Mouse (Mus musculus) ES-Bruce4 (cell line): ENCODE measurements around the gene Rptor. TPM values are rescaled to one million over a fixed set of nuclear protein-coding genes. Genes with fewer than 3 reads are reported as not detected.

Source experiments
- H3K27ac ChIP-seq: 2 replicates; pipeline ENCODE4 v1.5.1; 2012; ENCODE audit warnings: low read length, inconsistent platforms; ENCODE audit not compliant: insufficient read depth
- H3K27me3 ChIP-seq: 2 replicates; pipeline ENCODE4 v1.6.1; 2012; ENCODE audit warnings: mild to moderate bottlenecking, low read length, inconsistent platforms; ENCODE audit not compliant: control insufficient read depth, poor library complexity, insufficient read depth, severe bottlenecking
- H3K36me3 ChIP-seq: 2 replicates; pipeline ENCODE4 v1.6.1; 2012; ENCODE audit warnings: inconsistent platforms, mild to moderate bottlenecking, low read length, moderate library complexity; ENCODE audit not compliant: control insufficient read depth, poor library complexity, insufficient read depth, severe bottlenecking
- H3K4me1 ChIP-seq: one replicate; pipeline ENCODE4 v1.8.1; 2011; ENCODE audit warnings: low read length; ENCODE audit not compliant: control insufficient read depth, insufficient read depth
- H3K4me3 ChIP-seq: 2 replicates; pipeline ENCODE4 v1.5.1; 2011; ENCODE audit warnings: low read depth, mild to moderate bottlenecking, low read length
- H3K9ac ChIP-seq: 2 replicates; pipeline ENCODE4 v1.6.1; 2012; ENCODE audit warnings: low read depth, mild to moderate bottlenecking, inconsistent platforms; ENCODE audit not compliant: poor library complexity, severe bottlenecking
- H3K9me3 ChIP-seq: replicated peaks from 2 replicates; pipeline ENCODE4 v1.6.1; 2012; ENCODE audit warnings: mild to moderate bottlenecking, low read length, inconsistent platforms; ENCODE audit not compliant: control insufficient read depth, poor library complexity, insufficient read depth, severe bottlenecking
- CTCF ChIP-seq: IDR thresholded peaks from one replicate; pipeline ENCODE4 v1.8.1; 2011; ENCODE audit warnings: low read depth, low read length
- EP300 ChIP-seq: IDR thresholded peaks from 2 replicates; pipeline ENCODE4 v1.6.1; 2011; ENCODE audit warnings: low read depth, low read length; ENCODE audit not compliant: insufficient read depth
- POLR2A ChIP-seq: IDR thresholded peaks from one replicate; pipeline ENCODE4 v1.8.1; 2011; ENCODE audit warnings: low read length; ENCODE audit not compliant: insufficient read depth
- polyA plus RNA-seq: library from polyadenylated mRNA; stranded (reverse); fragments of >200 nt; gene quantifications from 2 replicates; pipeline ENCODE4 v1.2.4, GENCODE M21; 2011; ENCODE audit warnings: low read depth; ENCODE audit not compliant: missing spikeins, insufficient read depth, insufficient read length

Gene Rptor
- polyA plus RNA-seq, 1 experiment, result 41.5 TPM

DNA sequence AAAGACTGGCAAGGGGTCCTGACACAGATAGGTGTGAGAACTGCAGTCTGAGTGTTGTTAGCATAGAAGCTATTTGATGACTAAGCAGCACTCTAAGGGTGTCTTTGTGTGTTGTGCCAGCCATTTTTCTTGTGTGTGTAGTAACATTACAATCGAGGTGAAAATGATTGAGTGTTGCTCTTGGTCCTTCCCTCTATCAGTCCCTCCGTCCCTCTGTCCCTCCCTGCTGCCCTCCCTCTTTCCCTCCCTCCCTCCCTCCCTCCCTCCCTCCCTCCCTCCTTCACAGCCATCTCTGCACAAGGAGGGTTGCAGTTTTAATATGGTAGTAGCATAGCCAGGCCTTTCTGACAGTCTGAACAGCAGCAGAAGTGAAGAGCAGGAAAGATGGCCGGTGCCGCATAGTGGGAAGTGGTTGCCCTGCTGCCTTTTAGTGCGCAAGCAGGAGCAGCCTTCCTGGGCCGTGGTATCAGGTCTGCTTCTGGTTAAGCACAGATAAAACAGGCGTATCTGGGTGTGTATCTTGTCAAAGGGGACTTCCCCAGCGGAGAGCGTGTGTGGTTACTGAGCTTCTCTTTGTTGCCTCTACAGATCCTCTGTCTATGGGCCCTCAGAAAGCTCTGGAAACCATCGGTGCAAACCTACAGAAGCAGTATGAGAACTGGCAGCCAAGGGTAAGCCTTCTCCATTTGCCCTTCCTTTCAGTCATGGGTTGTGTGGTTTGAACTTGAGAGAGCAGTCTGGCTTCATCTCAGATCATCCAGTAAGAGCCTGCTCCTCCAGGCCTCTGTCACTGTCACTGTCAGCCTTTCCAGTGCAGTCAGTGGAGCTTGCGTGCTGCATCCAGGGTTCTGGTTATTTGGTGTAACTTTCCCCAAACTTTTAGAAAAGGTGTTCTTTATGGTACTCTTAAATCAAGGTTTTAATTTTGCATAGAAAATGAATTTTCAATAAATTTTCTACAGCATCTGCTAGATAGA lies 68.3 kb downstream of the Rptor start:
- H3K27ac ChIP-seq, result no peak overlapping the region
- TF ChIP-seq EP300 (no peak), CTCF (no peak), POLR2A (no peak)
- no peaks in the 10 kb centered on the region for H3K27me3 ChIP-seq
- no peaks in the 10 kb centered on the region for H3K36me3 ChIP-seq
- H3K9me3 ChIP-seq, result no peaks in the 10 kb centered on the region
- H3K4me3 ChIP-seq, result no peak overlapping the region
- H3K4me1 ChIP-seq, result peaks cover 2% of the 10 kb centered on the region
- no peak overlapping the region for H3K9ac ChIP-seq

DNA sequence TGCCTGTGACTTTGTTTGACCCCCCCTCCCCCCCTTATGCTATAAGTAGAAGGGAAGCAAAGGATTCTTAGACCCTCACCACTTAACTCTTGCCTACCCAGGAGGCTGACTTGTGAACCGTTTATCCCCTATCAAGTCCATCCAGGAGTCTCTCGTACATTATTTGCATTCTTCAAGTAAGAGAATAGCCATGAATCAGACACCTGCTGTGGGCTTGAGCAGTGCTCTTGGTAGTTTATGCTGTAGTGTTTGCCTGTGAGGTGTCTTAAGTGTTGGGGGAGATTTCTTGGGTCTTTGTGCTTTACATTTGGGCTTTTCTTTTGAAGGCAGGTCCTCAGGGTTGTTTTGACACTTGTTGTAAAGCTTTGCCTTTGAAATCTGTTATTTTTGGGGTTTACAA lies 69.3 kb downstream of the Rptor start:
- Histone ChIP-seq H3K36me3 (no peaks in the 10 kb centered on the region), H3K9me3 (no peaks in the 10 kb centered on the region), H3K4me3 (no peak overlapping the region), H3K27me3 (no peaks in the 10 kb centered on the region), H3K27ac (no peak overlapping the region), H3K4me1 (peaks cover 2% of the 10 kb centered on the region), H3K9ac (no peak overlapping the region)
- no peak for TF ChIP-seq CTCF
- no peak for TF ChIP-seq EP300
- no peak for TF ChIP-seq POLR2A

DNA sequence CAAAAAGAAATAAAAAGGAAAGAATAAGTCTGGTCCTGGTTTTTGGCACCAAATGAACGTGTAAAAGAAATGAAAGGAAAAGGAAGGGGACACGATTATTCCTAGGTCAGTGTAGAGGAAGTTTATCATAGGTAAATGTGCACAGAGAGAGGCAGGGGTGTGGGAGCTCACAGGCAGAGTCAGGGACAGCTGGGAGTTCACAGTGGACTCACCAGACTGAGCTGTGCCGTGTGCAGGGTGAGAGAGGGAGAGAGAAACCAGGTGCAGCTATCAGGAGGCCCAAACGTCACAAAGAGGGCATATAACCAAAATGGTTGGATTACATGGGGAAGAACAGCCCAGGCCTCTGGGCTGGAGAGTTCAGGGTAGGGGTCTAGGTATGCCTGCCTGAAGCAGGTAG lies 70.1 kb downstream of the Rptor start:
- peaks cover 2% of the 10 kb centered on the region for H3K4me1 ChIP-seq
- no peaks in the 10 kb centered on the region for H3K36me3 ChIP-seq
- H3K27me3 ChIP-seq, result no peaks in the 10 kb centered on the region
- no peak overlapping the region for H3K9ac ChIP-seq
- no peaks in the 10 kb centered on the region for H3K9me3 ChIP-seq
- TF ChIP-seq EP300 (no peak), CTCF (no peak), POLR2A (no peak)
- no peak overlapping the region for H3K4me3 ChIP-seq
- no peak overlapping the region for H3K27ac ChIP-seq

DNA sequence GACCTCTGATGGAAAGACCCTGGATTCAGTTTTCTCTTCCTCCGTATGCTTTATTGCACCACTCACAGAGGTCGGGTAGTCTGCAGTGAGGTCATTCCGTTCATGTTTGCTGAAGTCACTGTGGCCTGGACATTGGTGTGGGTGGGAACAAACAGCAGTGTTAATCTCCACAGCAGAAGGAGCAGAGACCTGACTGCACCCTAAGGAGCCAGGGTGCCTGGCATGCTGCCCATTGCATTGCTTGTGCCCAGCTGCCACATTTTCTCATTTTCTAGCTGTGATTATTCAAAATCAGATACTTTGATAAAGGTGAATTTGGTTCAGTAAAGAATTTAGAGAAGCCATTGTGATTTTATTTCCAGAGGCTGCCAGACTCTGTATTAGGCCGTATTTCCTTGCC lies 72.1 kb downstream of the Rptor start:
- no peak overlapping the region for H3K4me3 ChIP-seq
- no peaks in the 10 kb centered on the region for H3K36me3 ChIP-seq
- peaks cover 2% of the 10 kb centered on the region for H3K4me1 ChIP-seq
- TF ChIP-seq EP300 (no peak), POLR2A (no peak), CTCF (no peak)
- no peaks in the 10 kb centered on the region for H3K27me3 ChIP-seq
- H3K27ac ChIP-seq, result no peak overlapping the region
- no peaks in the 10 kb centered on the region for H3K9me3 ChIP-seq
- no peak overlapping the region for H3K9ac ChIP-seq

DNA sequence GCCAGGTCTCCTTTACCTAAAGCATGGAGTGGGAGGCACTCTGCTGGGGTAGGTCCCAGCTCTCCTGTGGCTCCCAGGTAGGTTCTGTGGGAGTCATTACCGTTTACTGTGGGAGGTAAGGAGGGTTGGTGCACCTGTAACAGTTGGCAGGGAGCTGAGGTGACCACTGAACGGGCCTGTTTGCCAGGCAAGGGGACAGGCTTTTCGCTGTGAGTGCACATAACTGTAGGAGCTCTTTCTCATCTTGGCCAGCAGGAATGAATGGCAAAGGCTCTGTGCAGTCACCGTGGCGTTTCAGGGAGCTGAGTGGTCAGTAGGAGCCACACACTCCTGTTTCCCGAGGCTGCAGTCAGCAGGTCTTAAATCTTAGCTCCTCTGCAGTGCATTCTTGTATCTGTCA lies 72.8 kb downstream of the Rptor start:
- Histone ChIP-seq H3K4me3 (no peak overlapping the region), H3K27ac (no peak overlapping the region), H3K27me3 (no peaks in the 10 kb centered on the region), H3K36me3 (no peaks in the 10 kb centered on the region), H3K9me3 (no peaks in the 10 kb centered on the region), H3K4me1 (no peaks in the 10 kb centered on the region), H3K9ac (no peak overlapping the region)
- TF ChIP-seq EP300 (no peak), CTCF (no peak), POLR2A (no peak)

DNA sequence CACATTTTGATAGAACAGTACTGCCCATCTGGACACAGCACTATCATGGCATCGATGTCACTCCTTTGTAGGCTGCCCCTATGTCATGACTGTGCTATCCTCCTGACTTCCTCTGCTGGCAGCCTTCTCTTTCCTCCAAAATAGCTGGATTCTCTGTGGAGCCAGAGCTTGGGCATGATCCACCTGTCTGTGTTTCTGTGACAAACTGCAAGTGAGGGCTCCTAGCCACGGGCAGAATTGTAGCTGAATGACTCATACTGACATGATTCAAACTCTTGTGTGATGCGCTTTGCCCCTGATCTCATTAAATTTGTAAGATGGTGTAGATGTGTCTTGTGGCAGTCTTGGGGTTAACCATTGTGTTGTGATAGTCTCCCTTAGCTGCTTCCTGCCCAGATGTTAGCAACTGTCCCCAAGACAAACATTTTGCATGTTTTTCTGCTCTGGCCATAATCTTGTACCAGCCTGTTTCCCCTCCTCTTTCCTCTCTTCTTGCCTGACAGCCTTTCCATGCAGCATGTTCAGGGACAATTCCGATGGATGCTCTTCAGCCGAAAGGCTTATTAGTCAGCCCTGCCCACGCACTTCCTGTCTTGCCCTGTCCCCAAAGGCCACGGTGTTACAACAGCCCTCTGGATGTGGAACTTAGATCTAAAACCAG lies 74.2 kb downstream of the Rptor start:
- TF ChIP-seq EP300 (no peak), POLR2A (no peak)
- H3K27ac ChIP-seq, result no peak overlapping the region

More for the DNA sequence above, 74.2 kb downstream of the Rptor start:
- Histone ChIP-seq H3K9me3 (no peaks in the 10 kb centered on the region), H3K4me3 (no peak overlapping the region), H3K36me3 (no peaks in the 10 kb centered on the region), H3K27me3 (no peaks in the 10 kb centered on the region), H3K9ac (no peak overlapping the region), H3K4me1 (no peaks in the 10 kb centered on the region)
